Mouse (Mus musculus) cerebellum, adult 11 months (tissue): ENCODE results near the gene Ssbp3.
A peak's percentile ranks its signal among the peaks of the same experiment; 100 is the strongest.

Source experiments
- DNase-seq: peaks from one replicate; pipeline ENCODE4 v3.0.0; 2022

The Ssbp3 gene

DNA sequence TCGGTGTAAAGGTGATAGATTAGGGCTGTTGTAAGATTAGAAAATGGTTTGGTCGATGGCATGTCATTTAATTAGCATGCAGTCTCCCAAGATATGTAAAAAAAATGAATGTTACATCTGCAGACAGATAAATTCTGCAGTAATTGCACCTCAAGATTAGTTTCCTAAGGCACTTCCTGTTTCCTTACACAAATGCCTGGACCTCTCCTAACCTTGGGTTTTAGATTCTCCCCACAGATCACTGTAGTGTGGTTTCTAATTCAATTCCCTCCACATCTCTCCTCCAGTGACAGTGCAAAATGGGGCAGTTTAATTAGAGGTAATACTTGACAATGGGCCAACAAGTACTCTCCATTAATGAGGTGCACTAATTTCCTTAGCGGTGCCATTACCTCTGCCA is 152.7 kb downstream of the Ssbp3 start:
- no peak for DNase-seq

DNA sequence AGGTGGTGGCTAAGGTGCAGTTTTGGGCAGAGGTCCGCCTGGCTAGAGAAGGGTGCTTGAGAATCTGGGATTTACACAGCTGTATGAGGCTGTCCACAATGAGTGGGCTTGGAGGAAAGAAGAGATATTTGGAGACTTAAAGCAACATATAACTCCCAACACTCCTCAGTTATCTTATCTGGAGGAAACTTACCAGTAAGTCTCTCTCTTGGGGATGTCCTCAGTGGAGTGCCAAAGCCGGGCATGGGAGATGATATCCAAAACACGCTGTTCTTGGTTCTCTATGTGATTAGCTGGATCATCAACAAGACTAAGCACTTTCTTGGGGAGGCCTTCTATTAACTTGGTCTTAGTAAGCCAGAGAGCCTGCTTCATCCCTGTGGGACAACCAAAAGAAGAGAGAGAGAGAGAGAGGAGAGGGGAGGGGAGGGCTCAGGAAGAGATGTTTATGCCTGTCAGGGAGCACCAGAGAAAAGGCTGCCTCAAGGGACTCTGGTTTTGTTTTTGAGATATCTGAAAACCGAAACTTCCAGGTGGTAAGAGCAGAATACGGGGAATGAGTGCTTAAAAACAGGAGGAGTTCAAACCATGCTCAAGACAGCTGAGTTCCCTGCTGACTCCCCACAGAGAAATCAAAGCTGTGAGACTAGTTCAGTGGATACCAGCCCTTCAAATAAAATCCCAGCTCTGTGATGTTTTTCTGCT is 154.0 kb downstream of the Ssbp3 start:
- no peak for DNase-seq

DNA sequence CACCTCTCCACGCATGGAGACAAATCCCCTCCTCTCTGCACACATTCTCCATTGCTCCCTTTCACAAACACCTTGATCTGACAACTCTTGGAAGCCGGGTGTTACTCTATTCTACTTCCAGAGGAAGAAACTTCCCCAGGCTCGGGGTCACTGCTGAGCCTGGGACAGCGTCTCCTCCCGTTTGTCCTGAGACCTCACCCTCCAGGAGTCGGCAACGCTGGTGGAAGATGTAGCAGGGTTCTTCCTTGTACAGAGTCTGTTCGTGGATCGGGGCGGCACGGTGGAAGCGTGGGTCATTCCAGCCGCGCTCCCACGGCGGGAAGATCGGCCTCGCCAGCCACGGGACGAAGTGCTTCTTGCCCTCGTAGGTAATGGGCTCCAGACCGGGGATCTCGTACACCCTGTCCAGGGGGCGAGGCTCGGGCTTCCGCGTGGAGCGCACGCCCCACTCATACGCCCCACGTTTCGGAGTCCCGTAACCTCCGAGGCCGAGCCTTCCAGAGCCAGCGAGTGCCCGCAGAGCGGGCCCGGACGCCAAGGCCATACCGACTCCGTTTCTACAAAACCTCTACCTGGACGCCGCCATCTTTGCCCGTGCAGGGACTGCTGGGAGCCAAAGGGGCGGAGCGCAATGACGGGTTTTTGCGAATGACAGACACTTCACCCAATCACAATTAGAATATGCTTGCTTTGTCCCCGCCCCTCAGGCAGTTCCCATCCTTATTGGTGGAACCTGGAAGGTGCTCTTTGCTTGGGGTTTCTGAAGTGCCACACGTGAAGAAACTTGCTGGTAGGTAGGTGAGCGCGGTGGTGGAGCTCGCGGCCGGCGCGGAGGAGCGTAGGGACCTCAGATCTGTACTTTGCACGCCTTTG is 156.0 kb downstream of the Ssbp3 start, which contains the start of the genes Mrpl37 and Cyb5rl:
Mrpl37 (minus strand) TSS at position 617 of the 873 bp plus-strand sequence.
Cyb5rl (plus strand) TSS at position 737 of the 873 bp plus-strand sequence.
- peak; percentile 95 for DNase-seq

DNA sequence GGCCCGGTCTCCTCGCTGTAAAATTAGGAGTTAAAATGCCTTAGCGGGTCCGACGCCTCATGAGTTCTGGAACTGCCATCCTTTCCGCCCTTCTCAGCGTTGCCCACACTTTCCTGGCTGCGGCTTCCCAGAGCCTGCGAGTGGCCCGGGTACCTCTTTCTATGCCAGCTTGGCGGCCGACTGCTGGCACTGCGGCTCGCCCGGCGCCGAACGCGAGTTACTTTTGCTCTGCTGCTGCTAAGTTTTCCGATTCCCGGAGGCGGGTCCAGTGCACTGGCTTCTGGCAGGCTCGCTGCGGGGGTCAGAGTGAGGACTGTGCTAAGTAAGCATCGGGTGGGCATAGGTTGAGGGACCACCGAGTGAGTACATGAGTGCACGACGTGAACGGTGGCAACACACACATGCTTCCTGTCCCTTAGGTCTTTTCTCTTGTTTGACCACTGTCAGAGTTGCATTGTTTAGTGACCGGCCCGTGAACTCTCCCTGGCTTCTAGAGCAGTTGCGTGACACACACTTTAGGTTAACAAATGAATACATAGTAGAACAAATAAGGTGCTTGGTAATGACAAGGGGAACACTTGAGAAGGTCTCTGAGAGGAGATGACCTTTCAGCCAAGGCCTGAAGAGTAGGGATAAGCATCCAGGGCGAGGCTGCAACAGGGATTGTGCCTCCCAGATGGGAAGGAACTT is 156.8 kb downstream of the Ssbp3 start:
- DNase-seq, result no peak

DNA sequence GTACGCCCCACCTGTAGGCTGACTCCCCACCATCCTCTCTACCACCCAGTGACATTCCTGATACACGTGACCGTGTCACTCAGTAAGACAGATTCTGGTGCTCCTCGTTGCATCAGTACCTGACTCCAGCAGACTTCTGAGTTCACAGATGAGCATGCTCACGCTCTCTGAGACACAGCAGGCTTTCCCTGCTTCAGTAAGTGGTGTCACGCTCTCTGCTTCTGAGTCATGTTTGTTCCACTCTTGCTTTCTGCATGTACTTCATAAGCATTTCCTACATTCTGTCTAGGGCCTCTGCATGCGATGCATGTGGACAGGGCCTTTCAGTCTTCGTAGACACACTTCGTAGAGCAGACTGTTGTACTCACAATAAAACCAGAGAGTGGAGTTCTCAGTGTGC is 161.8 kb downstream of the Ssbp3 start:
- no peak for DNase-seq

DNA sequence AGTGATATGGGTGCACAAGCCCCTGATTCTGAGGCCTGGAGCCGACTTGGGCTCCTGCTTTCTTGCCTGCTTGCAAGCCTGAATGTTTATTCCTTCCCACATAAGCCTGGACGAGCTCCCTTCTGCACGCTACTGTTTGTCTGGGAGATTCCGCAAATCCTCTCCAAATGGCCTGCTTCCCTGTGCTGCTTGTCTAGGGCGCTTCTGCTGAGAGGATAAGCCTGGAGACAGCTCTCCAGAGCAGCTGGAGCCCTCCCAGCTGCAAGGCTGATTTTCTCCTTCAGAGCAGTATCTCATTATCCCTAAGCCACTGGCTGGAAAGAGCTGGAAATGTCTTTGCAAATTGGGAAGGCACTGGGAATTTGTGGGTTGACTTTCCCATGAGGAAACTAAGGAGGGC is 165.0 kb downstream of the Ssbp3 start:
- DNase-seq, result no peak

DNA sequence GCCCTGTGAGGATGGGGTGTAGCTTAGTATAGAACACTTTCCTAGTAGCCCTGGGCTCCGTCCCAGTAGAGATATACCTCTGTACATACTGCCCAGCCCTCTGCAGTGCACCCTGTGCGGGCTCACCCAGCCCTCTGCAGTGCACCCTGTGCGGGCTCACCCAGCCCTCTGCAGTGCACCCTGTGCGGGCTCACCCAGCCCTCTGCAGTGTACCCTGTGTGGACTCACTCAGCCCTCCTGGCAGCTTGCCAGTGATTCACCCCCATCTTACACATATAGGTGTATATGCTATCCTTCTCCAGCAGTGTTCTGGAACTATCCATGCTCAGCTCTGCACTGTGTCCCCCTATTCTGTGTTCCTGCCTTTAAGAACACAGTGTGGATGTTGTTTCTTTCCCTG is 168.4 kb downstream of the Ssbp3 start:
- no peak for DNase-seq

DNA sequence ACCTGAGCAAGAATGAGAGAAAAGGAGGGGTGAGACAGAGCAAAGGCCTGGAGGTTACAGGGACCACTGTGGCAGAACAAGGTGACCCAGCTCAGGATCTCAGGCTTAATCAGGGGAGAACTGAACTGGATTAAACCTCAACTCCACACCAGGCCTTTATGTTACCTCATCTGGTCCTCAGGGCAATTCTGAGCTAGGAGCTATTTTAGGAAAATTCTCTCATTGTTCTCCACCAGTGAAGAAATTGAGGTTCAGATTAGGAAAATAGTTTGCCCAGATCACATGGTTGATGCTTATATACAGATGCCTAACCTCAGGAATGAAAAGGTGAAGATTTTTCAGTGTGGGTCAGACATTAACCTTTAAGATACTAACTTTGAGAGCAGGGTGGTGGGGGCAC is 169.2 kb downstream of the Ssbp3 start:
- DNase-seq, result no peak

DNA sequence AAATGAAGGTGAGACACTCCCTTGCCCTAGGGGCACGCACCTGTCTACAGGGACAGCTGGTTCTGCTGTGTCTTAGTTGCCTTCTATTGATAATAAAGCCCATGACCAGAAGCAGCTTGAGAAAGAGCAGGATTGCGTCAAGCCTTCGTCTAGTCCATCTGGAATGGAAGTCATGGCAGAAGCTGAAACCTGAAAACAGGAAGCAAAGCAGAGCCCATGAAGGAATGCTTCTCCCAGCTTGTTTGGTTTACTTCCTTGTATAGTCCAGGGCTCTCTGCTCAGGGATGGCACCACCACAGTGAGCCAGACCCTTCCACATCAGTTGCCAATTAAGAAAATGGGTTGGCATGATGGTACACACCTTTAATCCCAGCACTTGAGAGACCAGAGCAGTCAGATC is 171.7 kb downstream of the Ssbp3 start:
- no peak for DNase-seq

DNA sequence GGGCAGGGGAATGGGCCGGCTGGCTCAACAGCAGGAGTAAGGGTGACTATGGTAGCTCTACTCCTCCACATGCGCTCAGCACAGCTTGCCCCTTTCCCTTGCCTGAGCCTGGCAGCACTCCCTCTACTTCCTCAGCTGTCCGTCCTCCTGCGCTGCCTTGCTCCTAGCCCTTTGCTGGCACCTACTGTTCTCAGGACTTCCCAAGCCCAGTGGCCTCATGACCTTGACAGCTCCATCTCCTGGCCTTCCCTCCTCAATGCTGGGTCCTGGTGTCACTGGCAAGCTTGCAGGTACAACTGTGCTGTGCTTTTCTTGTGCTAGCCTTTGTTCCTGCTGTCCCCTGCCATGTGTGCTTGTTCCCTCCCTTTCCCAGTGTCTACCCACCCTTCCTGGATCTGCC is 172.6 kb downstream of the Ssbp3 start:
- no peak for DNase-seq

DNA sequence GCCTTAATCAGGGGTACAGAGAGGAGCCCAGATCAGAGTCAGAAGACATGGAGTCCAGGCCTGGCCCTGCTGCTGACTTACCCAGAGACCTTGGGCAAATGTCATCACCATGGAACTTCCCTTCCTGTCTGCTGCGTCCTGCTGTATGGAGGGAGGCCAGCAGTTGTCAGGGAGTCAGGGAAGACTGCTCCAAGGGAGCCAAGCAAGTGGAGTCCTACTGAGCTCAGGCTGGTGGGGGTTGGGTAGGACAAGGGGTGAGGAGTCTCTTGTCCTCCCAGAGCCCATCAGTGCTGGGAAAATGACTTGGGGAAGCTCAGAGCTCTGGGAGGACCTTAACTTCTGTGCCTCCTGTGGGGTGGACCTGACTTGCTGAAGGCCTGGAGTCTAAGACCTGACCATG is 173.8 kb downstream of the Ssbp3 start:
- DNase-seq, result no peak

DNA sequence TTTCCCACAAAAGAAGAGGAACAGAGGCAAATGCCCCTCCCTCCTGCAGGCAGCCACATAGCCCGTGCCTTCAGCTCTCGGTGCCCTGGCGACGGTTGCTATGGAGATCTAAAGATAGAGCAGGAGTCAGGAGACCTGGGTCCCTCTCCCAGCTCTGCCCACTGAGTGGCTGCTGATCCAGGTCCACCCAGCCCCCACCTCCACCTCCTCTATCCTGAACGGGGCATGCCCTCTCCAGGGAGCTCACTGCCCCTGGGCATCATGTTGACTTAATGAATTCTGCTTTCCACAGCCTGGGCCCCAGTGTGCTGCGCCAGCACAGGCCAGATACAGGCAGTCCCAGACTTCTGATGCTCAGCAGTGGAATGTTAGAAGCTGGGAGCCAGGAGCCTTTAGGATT is 174.4 kb downstream of the Ssbp3 start:
- no peak for DNase-seq

DNA sequence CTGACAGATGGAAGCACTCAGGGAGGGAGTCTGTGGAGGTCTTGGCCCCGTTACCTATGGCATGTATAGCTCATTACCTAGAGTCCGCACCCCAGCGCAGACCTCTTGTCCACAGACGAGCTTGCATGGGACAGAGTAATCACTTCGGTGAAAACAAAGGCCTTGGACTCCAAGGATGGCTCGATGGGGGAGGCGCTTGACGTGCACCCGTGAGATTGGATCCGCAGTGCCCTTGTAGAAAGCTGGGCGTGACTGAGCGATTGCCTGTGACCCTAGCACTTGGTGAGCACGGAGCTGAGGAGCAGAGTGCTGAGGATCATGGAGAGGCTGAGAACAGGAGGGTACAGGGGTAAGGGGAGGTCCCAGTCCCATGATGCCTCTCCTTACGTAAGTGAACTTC is 181.2 kb downstream of the Ssbp3 start:
- DNase-seq, result no peak

DNA sequence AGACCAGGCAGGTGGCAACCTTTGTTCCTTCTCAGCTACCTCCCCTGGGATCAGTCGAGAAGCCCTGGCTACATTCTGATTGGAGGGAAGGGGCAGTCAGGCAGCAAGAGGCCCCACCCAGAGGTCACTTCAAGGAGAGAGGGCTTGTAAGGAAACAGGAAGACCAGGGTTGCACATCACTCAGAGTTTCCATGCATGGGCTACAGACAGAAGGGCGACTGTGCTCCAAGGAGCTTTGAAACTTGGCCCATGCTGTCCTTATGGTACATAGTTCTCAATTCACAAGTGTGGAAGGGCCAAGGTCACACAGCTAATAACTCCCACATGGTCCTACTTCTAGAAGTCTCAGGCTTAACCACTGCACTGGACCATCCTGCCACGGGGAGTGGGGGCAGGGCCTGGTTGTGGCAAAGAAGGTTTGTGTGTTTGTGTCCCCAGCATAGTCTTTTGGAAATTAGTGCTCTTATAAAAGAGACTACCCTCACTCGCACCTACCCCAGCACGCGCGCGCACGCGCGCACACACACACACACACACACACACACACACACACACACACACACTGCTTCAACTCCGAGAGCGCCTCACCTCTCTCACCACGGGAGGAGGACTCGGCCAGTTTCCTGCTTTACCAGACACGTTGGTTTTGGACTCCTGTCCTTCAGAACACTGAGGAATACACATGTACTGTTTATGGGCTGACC is 184.1 kb downstream of the Ssbp3 start:
- DNase-seq, result no peak

DNA sequence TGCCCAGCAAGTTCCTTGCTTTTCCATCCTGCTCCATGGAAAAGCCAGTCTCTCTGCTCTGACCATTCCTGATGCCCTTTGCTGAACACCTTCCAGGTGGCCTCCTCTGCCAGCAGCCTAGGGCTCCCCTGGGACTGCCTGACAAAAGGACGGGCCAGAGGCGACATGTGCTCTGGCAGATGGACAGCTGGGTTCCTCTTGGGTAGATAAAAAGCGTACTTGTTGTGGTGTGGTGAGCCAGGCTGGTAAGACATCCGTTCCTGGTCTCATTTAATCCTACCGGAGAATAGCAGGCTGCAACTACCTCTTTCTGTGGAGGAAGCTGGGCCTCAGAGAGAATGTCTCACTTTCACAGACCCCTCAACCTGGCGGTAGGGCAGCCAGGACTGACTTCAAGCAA is 185.5 kb downstream of the Ssbp3 start:
- peak; percentile 13 for DNase-seq

DNA sequence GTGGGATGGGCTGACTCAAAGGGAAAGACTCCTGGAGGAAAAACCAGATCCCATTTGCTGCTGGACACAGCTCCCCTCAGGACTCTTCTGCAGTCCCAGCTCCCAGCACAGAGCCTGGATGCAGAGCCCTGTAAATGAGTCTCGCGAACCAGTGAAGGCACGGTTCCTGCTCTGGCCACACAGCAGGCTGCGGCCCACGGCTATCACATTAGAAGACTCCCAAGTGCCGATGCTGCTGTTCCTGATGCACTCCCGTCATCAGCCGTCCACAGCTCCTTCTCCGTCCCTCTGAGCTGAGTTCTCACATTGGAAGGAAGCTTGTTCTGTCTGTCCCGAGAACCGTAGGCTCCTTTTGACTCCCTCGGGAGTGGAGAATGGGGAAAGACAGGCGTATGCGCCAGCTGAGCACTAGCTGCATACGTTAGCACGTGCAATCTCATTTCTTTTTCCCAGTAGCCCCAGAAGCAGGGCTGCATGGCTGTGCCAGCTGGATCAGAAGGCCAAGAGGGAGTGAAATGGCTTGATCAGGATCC is 186.4 kb downstream of the Ssbp3 start, which contains the start of gene Cdcp2:
Cdcp2 (plus strand) TSS at position 51 of the 533 bp plus-strand sequence.
- no peak for DNase-seq

DNA sequence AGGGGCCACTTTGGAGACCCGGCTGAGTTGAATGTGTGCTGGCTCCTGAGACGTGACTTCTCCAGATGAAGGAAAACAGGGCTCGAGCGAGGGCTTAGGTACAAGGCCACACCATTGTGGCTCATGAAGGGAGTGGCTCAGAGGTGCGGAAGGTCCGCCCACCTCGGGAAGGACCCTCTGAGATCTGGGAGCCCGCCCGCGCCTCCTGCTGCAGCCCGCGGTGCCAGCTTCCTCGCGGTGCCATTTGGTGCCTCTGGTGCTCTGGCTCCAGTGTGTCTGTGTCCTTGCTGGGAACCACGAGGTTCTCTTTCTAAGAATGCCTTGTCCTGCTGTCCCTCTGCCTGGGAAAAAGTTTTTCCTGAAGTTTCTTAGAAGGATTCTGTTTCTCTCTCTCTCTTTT is 187.4 kb downstream of the Ssbp3 start:
- no peak for DNase-seq

DNA sequence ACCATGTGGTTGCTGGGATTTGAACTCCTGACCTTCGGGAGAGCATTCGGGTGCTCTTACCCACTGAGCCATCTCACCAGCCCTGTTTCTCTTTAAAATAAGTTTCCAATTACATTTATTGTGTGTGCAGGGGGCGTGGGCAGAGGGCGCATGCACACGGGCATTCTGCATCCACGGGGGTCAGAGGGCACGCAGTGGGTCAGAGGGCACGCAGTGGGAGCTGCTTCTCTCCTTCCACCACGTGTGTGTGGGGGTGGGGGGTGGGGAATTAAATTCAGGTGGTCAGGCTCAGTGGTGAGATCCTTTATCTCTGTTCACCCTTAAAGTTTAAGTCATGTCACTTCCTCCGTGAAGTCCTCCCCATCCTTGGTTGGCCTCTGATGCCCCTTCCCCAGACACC is 187.9 kb downstream of the Ssbp3 start:
- DNase-seq, result no peak

DNA sequence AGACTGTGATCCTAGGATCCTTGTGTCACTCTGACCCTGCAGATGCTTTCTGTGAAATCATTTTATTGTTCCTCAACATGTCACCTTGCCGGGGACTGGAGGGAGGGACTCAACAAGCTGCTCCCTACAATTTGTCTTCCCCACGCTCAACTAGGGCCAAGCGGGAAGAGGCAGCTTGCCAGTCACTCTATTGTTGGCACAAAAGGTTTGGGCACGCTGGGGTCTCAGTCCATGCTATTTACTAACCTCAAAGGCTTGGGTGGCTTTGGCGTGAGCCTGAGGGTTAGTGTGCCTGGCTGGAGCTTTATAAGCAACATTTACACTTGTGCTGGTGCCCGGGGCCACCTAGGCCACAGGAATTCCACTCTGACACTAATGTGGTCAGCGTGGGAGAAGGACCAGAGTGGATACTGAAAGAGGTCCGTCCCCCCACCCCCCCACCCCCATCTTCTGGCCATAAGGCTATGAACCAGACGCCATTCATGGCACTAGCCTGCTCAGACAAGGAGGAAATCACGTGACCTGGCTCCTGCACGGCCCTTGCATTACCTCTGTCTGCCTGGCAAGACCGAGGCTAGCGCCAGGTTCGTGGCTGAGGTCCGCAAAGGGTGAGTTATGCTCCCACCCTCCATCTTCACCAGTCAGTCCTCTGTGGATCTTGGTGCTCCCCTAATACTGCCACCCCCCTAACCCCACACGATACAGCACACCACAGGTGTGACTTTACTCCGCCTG is 188.5 kb downstream of the Ssbp3 start:
- DNase-seq, result no peak
